Mouse (Mus musculus) mature B cell (primary cell): ENCODE data around the gene Wnt5b.

Experiments
- in situ Hi-C: fragments of 300-500 bp; cut with MboI; formaldehyde crosslinking; loops from 2 replicates; pipeline ENCODE4 v1.14.3; 2019

Wnt5b gene

DNA sequence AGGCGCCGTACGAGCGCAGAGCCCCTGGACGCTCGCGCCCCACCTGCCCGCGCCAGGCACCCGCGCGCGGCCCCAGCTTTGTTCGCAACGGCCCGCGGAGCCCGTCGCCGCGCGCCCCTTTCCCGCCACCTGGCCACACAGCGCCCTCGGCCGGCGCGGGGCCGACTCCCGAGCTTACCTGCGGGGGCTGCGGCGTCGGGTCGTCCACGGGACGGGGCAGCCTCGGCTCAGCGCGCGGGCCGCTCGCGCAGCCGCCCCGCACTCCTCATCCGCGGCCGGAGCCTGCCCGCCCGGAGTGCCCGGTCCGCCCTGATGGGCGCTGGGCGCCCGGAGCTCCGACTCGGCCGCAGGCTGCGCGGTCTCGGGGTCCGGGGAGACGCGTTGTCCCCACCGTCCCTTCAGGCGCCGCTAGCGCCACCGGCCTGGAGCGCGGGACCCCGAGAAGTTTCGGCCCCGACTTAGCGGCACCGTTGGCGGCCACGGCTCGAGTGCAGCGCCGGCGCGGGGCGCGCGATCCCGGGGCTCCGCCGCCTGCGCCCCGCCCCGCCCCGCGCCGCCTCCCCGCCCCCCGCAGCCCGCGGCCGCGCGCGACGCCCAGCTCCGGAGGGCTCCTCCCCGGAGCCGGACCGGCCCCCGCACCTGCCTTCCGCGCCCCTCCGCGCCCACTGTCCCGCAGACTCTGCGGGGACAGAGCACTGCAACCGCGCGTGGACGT is at the start of gene Wnt5b:
TSS of gene Wnt5b (minus strand) at position 545 of the 715 bp plus-strand sequence.
- in situ Hi-C loops = no loop called here

DNA sequence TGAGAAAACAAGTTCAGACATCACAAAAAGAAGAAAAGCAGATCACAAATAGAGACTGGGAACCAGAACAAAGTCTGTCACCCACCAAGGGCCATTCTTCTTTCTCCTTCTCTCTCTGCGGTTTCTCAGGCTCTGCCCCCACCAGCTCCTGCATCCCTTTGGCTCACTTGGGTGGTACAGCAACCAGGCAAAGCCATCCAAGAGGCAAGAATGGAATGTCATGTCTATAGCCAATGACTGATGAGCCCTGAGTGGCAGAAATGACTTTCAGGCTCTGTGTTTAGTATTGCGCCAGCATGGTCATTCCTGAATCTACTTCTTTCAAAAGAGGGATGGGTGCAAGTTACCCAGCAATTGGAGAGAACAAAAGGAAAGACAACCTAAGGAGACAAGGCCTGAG is 46.7 kb upstream of the Wnt5b start:
- in situ Hi-C loops = no loop called here

DNA sequence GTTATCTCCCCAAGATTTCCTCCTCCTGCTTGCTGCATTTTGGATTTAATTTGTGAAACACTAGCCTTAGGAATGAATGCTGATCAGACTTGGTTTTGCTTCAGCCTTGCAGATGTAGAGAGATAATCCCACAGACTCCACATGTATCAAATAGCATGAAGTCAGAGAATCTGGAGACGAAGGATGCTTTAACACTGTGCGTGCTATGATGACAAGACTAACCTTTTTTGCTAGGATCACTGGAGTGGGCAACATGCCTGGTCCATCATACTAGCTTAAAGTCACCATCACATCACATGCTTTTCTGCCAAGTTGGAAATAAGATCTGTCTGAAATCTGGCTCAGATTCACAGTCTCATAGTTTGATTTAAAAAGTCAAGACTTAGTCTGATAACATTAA is 43.8 kb upstream of the Wnt5b start:
- in situ Hi-C loops = no loop called here

DNA sequence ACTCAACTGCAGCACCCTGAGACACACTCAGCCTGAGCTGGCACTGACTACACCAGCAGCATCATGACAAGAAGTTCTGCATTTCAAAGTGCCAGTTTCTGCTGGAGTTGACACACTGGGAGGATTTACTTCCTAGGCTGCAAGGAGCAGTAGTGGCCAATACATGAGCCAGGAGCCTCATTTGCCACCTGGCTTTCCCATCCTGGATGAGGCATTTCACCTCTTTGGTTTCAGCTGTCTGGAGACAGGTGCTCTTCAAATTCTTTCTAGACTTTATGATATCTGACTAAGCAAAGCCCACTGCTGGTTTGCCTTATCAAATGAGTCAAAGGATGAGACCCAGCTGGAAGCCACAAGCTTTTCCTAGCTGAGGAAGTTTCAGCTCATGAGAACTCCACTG is 43.3 kb upstream of the Wnt5b start:
- in situ Hi-C loops = no loop called here

DNA sequence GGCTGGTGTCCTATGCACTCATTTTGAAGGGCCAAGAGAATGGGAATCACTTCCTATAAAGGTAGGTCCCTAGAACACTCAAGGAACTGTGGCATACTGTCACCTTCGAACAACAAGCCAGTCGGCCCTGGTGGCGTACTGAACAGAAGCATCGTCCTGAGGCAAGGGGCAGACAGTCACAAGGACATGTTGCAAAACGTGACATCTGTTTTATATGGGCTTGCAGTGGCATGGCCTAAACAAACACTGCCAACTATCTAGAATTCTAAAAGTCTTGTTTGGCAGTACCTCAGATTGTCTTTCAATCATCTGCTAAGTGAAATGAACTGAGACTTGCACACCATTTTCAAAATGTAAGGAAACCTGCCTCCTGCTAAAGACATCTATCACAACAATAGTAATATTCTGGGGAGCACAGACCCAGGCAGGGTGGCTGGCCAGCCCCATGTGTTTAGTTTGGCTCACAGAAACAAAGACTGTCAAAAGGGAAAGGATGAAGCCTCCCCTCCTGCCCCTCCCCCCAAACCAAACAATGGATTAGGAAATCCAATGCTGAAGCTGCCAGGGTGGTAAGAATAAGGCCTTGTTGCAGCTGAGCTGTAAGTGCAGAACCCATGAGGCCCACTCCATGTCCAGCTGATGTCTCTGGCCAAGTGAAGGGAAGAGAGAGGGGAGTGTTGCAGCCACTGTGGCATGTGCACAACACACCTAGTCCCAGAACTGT is 41.7 kb upstream of the Wnt5b start:
- in situ Hi-C loops = no loop called here

DNA sequence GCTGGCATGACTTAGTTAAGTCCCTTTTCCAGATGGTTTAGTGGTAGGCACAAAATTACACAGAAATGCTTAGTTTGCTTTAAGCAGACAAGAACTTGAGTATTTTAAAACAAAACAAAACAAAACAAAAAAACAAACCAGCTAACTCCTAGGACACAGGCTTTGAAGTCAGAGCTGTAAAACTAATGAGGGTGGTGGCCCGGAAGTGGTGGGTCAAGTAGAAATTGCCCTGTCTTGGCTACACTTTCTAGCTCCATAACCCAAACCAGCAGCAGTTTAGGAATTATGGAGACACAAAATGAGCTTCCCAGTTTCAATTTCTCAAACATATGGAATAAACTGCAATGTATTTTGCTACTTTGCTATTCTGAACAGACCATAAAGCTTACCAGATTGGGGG is 39.9 kb upstream of the Wnt5b start:
- in situ Hi-C loops = no loop called here

DNA sequence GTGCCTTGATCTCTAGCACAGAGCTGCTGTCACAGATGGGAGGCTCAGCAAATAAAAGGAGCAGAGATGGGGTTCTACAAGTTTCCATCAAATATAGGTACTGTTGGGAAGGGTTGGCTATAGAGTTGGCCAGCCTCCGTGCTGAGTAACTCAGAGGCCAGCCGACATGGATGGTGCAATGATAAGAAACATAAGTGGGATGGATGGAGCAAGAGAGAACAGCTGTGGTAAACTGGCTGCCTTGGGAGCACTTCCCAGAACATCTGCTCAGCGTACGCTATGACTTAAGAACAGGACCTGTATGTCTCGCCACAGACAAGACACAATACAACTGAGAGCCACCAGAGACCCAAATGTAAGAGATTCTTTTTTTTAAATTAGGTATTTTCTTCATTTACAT is 39.0 kb upstream of the Wnt5b start:
- in situ Hi-C loops = no loop called here

DNA sequence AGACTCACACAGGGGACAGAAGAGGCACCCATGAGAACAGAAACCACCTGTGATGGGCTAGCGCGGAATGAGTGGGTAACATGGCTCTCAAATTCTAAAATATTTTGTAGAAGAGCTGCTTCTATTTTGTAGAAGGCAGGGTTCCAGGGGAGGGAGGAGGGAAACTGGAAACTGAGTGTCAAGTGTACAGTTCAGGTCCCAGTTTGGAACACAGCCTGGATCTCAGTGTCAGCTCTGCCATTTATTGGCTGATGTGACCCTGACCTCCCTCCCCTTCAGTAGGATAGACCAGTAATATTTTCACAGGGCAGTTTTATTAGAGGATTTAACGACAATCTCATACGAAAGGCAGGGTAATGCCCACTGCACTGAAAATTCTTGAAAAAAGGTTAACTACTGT is 32.6 kb upstream of the Wnt5b start:
- in situ Hi-C loops = no loop called here

DNA sequence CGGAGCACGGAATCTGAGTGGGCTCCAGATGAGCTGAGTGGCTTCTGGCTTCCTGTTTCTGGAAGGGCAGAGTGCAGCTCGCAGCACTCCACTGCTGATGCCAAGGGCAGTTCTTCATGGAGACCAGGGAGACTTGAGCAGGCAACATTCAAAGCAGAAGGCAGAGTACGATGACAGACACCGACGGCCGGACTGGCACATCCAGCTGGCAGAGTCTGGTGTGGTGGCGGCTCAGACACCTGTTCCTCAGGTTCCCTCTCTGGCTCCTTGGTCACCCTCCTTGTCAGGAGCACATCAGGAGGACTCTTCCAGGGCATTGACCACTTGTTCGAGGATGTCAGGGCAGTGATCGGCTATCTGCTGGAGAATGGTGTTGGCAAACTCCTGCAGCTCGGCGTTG is 31.2 kb upstream of the Wnt5b start:
- in situ Hi-C loops = no loop called here

DNA sequence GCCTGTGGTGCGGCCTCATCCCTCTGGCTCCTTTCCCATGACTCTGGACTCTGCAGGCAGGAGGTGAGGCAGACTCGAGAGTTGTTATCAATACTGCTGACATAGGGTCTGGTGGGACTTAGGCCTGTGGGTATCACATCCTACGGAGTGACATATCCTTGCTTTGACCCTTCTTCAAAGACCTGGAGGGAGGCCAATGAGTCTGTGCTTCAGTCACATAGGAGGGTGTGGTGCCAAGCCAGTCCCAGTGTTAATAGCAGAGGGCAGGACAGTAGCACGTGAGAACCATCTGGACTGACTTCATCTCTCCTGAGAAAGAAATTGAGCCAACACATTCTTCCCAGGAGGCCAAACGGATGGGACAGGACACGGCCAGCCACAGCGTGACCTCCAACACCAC is 28.1 kb upstream of the Wnt5b start:
- in situ Hi-C loops = no loop called here

DNA sequence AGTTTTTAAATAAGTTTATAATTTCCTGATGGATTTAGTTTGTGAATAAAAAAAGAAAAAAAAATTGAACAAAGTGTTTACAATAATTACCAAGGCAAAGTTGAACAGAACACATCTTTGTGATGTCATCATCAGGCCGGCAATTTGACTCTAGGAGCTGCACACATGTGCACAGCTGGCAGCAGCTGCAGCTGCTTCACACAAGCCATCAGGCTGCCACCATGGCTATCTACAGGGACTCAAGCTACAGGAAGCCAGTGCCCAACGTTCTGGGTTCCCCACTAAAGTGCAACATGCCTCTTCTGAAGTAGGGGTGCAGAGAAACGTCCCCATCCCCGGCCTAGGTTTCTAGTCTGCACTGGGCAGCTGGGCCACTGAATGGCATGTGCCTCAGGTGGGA is 26.6 kb upstream of the Wnt5b start:
- in situ Hi-C loops = no loop called here

DNA sequence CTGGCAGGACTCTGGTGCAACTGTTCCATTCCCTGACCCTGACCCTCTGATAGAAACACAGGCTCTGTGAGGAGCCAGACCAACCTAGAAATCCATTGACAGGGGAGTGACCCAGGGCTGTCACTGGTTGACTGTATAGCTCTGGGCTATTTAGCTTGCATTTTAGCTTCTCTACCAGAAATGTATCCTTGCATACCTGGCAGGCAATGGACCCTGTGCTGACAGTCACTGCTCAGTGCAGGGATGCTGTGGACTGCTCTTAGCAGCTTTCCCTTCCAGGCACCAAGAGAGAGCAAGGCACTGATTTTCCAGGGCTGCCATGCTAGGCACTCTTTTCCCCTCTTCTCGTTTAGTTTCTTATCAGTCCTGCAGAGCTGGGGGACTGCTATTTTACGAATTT is 24.2 kb upstream of the Wnt5b start:
- in situ Hi-C loops = no loop called here

DNA sequence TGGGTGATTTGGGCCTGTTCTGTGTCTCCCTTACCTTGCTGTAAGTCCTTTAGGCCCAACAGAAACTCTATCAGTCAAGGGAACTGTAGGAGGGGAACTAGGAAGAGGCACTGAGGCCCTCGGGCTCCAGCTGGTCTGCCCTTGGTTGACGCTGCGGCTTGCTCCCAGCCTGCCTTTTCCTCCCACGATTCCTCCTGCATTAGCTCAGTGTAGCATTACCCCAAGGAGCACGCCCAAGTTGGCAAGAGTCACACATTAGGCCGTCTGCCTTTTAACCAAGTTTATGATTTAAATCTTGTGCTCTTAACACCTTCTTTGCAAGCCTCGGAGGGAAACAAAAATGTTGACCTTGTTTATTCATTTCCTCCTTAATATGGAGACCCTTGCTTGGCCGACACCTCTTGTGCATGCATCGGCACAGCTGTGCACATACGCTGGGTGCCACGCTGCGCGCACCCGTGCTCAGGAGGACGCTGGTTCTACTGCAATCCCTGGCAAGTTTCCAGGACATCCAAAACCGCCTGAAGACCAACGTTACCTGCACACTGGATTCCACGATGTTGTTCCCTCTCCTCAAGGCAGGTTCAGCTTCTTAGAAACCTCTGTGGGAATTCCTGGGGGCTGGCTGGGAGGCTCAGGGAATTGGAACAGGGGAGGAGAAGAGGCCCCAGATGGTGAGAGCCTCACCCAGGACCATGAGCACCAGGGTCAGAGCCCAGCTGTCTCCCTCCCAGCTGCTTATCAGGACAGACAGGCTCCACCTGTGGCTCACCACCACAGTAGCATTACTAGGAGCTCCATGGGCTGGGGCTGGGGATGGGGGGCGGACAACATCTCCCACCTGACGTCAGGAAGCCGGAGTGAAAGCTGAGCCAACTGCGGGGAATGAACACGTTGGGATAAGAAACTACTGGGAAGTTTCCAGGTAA is 21.6 kb upstream of the Wnt5b start:
- in situ Hi-C loops = no loop called here

DNA sequence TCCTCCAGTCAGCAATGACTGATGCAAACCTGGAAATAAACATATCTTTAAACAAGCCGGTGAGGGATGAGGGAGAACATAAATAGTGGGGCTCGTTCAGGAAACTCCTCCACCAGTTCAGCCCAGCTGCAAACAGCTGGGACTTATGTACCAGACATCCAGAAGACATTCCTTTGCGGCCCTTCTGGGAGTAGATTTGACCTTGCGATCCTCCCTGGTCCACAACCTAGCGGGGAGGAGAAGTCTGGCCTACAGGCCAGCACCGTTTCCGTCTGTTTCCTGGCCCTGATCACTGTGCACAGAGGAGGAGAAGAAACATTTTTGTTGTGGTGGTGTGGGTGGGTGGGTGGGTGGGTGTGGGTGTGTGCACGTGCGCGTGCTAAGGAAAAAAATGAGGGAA is 18.4 kb upstream of the Wnt5b start:
- in situ Hi-C loops = no loop called here

DNA sequence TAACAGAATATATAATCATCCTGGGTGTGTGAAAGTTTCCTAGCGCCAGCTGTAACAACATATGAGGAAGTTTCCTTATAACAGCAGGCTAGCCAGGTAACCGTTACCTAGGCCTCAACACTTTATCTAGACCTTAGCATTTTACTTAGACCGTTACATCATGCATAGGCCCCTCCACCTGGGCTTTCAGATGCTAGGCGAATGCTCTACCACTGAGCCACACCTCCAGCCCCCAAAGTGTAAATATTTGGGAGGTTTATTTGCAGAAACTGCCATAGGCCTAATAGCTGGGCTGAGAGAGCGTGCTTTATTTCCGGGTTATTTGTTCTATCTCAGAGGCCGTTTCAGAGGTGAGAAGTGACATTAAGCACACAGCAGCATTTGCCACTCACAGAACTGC is 14.7 kb upstream of the Wnt5b start:
- in situ Hi-C loops = no loop called here

DNA sequence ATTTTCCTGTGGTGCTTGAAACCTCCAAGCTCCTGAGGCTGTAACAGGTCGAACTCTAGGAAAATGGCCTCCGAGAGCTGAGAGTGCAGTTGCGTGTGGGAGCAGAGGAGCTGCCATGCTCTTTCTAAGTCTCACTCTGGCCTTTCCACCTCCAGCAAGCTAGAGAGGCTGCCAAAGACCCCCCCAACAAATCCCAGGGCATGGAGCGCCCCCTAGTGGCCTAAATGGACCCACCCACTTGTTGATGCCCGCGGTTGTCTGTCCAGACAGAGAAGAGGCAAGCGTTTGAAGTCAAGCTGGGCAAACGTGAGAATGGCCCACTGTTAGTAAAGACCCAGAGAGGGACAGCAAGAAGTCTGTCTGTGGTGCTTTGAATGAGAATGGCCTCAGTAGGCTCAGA is 10.3 kb upstream of the Wnt5b start:
- in situ Hi-C loops = no loop called here

DNA sequence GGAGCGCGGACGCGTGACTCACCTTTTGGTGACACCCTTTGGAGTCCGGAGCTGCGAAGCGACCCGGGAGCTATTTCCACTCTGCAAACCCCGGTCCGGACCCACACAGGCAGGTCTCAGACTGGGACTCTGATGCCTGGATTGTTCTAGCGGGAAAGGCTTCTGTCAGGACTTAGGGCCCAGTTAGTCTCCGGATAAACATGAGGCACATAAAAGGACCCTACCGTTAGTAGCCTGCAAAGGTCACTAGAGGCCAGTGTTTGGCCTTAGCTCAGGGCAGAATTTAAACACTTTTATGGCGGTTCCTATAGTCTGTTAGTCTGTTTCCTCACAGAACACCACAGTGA is 344 bp upstream of the Wnt5b start:
- in situ Hi-C loops = no loop called here

DNA sequence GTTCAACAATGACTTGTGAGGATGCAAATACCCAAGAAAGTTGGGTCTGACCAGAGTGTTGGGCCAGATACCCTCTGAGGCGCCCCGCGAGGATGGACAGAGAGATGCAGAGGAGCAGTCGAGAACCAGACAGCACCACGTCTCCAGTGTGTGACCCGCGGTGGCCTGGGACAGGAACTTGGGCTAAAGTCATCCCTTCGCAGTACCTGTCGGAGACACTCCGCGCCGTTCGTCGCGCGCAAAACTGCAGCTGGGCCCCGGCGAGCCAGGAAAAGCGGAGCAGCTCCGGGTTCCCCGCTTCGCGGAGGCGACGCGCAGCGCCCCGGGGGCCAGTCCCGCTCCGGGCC is 718 bp downstream of the Wnt5b start:
- in situ Hi-C loops = no loop called here

DNA sequence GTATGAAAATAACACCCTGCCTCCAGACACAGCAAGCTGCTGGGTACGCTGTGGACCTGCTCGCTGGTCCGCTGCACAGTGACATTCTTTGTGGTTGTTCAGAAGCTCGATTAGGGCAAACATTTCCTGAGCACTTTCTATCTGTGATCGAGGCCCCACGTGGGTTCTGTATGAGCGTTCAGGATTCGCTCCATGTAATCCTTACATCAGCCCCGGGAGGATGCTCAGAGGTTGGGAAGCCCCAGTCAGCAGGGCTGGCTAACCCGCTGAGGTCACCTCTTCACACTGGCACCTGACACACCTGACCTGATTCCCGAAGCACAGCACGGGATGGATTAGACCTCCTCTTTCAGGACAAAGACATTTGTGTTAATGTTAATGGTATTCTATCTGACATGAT is 8.3 kb downstream of the Wnt5b start:
- in situ Hi-C loops = no loop called here

DNA sequence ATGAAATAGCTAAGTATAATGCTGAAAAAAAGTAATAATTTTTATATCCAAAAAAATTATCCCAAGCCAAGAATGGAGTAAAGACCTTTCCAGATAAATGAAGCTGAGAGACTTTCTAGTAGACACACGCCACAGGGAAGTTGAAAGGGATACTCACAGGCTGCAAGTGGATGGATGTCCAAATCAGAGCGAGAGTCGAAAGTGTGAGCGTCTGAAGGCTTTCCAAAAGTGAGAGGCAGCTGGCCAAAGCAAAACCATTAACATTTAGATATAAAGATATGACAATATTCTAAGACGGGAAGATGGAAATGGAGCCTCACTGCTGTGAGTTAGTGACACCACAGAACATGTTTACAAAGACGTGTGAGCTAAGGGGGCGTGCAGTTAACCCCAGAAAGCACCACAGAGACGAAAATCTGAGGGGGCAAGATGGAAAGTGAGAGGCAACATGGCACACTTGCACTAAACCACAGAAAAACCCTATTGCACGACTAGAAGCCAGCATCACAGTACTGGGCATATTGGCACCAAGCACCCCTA is 10.9 kb downstream of the Wnt5b start:
- in situ Hi-C loops = no loop called here

DNA sequence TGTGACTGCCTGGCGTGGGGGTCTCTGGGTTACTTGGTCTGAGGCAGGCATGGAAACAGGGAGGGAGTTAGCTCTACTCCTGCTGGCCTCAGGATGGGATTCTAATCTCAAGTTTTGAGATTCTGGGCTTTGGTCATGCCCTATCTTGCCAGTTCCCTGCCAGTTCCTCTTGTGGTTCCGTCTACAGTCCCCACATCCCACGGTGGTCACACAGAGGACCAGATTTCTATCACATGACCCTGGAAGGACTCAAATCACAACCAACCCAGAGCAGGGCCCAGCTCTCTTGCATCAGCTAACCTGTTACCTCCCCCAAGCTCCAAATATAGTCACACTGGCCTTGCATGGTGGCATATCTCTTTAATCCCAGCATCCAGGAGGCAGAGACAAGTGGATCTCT is 14.5 kb downstream of the Wnt5b start:
- in situ Hi-C loops = no loop called here

DNA sequence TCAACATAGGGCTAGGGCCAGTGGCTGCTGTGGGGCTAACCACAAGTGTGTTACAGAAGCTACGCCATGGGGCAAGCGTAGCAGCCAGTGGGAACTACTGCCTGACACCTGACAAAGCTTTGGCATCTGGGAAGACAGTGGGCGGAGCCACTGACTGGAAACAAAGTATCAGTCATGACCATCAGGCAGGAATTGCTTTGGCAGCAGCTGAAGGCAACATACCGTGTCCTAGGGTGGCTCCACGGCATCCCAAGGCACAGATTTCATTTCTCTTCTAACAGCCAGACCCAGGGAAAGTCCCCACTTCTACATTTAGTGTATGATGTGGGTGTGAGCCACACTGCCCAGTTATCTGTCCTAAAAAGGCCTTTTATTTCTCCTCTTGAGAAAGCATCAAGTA is 17.6 kb downstream of the Wnt5b start:
- in situ Hi-C loops = no loop called here

DNA sequence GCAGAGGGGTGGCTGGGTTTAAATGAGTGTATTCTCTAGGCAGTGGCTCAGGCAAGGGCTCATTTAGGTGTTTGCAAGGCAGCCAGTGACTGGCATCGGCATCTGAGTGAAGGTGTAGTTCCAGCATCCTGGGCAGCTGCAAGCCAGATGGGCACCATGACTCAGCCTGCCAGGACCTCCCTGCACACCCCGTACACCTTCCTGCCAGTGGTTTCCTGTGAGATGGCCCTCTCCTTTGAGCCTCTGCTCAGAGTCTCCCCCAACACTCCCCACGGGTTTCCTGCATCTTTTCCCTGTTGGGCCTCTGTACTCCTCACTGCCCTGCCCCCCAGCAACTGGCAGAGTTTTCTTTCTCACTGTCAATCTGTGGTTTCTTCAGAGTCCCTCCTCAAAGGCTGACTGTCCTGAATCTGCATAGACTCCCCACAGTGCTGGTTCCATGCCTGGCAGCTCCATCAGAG is 22.2 kb downstream of the Wnt5b start:
- in situ Hi-C loops = no loop called here
